Mouse (Mus musculus) urinary bladder, postnatal 10 days (tissue): ENCODE data around the gene Secisbp2.

ENCODE experiments used
- DNase-seq: peaks from one replicate; pipeline ENCODE4 v3.0.0; 2022; ENCODE audit warnings: low spot score

Secisbp2 gene

DNA sequence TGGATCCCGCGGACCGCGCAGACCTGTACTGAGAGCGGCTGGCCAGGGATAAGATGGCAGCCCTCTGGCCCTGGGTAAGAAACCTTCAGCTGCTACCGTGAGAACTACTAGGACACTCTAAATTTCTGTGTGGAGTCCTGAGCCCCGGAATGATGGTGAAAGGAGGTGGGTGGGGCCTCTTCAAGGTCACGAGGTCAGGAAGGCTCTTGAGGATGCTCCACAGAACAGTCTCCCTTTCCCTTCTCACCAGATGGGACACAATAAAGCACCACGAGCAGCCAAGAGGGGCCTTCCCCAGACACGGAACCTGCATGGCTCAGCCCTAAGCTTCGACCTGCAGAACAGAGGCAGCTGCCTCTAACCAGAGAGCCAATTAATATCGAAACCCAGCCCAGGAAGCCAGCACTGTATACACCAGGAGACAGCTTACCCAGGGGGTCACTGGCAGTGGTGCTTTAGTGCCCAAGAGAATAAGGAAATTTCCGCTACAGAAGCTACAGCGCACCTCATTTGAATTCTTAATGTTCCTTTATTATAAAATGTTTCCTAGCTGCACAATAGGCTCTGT, 80.7 kb downstream of the Secisbp2 start:
- no peak for DNase-seq
